Mouse (Mus musculus): ENCODE measurements at regions not wholly inside any gene's neighbourhood (a gene's known extent, or its start where the extent isn't known, plus 50 kb on each side); places are given as distances from the start of the nearest gene placed in this dataset.

GRCm38 (mm10) chr12:45137438-45138018 is 63.0 kb upstream of the Stxbp6 start:
- Histone ChIP-seq H3K36me3 (ENCODE audit: control insufficient read depth, insufficient read depth, low read length, poor library complexity, severe bottlenecking) (no peaks in the 10 kb centered on the region), H3K4me1 (ENCODE audit: control insufficient read depth, insufficient read depth, low read length) (no peaks in the 10 kb centered on the region), H3K27ac (ENCODE audit: insufficient read depth, low read length) (no peak overlapping the region), H3K4me3 (ENCODE audit: low read depth, low read length) (no peak overlapping the region), H3K27me3 (ENCODE audit: control insufficient read depth, insufficient read depth, low read length, poor library complexity, severe bottlenecking) (no peaks in the 10 kb centered on the region), H3K9me3 (replicated peaks; ENCODE audit: control insufficient read depth, insufficient read depth, low read length, poor library complexity, severe bottlenecking) (no peaks in the 10 kb centered on the region), H3K9ac (ENCODE audit: low read depth, poor library complexity, severe bottlenecking) (no peak overlapping the region)
- no peak for TF ChIP-seq EP300 (IDR thresholded peaks at IDR 0.05; ENCODE audit: insufficient read depth, low read depth, low read length)
- TF ChIP-seq POLR2A (IDR thresholded peaks at IDR 0.05; ENCODE audit: insufficient read depth, low read length) = no peak
- TF ChIP-seq CTCF (IDR thresholded peaks at IDR 0.05; ENCODE audit: low read depth, low read length) = no peak

- TF ChIP-seq POLR2A (IDR thresholded peaks at IDR 0.05; ENCODE audit: insufficient read depth, low read length) = no peak
- no peak for TF ChIP-seq EP300 (IDR thresholded peaks at IDR 0.05; ENCODE audit: insufficient read depth, low read depth, low read length)
- TF ChIP-seq CTCF (IDR thresholded peaks at IDR 0.05; ENCODE audit: low read depth, low read length) = no peak
- Histone ChIP-seq H3K4me1 (ENCODE audit: control insufficient read depth, insufficient read depth, low read length) (no peaks in the 10 kb centered on the region), H3K27ac (ENCODE audit: insufficient read depth, low read length) (no peak overlapping the region), H3K9me3 (replicated peaks; ENCODE audit: control insufficient read depth, insufficient read depth, low read length, poor library complexity, severe bottlenecking) (no peaks in the 10 kb centered on the region), H3K9ac (ENCODE audit: low read depth, poor library complexity, severe bottlenecking) (no peak overlapping the region), H3K27me3 (ENCODE audit: control insufficient read depth, insufficient read depth, low read length, poor library complexity, severe bottlenecking) (no peaks in the 10 kb centered on the region), H3K36me3 (ENCODE audit: control insufficient read depth, insufficient read depth, low read length, poor library complexity, severe bottlenecking) (no peaks in the 10 kb centered on the region), H3K4me3 (ENCODE audit: low read depth, low read length) (no peak overlapping the region)
Measured at GRCm38 (mm10) chr12:45133415-45133814, 58.9 kb upstream of the Stxbp6 start.

GRCm38 (mm10) chr12:45131139-45131538 is 56.6 kb upstream of the Stxbp6 start:
- Histone ChIP-seq H3K4me3 (ENCODE audit: low read depth, low read length) (no peak overlapping the region), H3K27ac (ENCODE audit: insufficient read depth, low read length) (no peak overlapping the region), H3K9ac (ENCODE audit: low read depth, poor library complexity, severe bottlenecking) (no peak overlapping the region), H3K27me3 (ENCODE audit: control insufficient read depth, insufficient read depth, low read length, poor library complexity, severe bottlenecking) (no peaks in the 10 kb centered on the region), H3K36me3 (ENCODE audit: control insufficient read depth, insufficient read depth, low read length, poor library complexity, severe bottlenecking) (no peaks in the 10 kb centered on the region), H3K9me3 (replicated peaks; ENCODE audit: control insufficient read depth, insufficient read depth, low read length, poor library complexity, severe bottlenecking) (no peaks in the 10 kb centered on the region), H3K4me1 (ENCODE audit: control insufficient read depth, insufficient read depth, low read length) (no peaks in the 10 kb centered on the region)
- TF ChIP-seq POLR2A (IDR thresholded peaks at IDR 0.05; ENCODE audit: insufficient read depth, low read length) (no peak), EP300 (IDR thresholded peaks at IDR 0.05; ENCODE audit: insufficient read depth, low read depth, low read length) (no peak), CTCF (IDR thresholded peaks at IDR 0.05; ENCODE audit: low read depth, low read length) (no peak)

- H3K9ac ChIP-seq (ENCODE audit: low read depth, poor library complexity, severe bottlenecking) = no peak overlapping the region
Measured at GRCm38 (mm10) chr12:45125866-45126265, 51.4 kb upstream of the Stxbp6 start.

More at GRCm38 (mm10) chr12:45125866-45126265, 51.4 kb upstream of the Stxbp6 start:
- Histone ChIP-seq H3K4me3 (ENCODE audit: low read depth, low read length) (no peak overlapping the region), H3K27me3 (ENCODE audit: control insufficient read depth, insufficient read depth, low read length, poor library complexity, severe bottlenecking) (no peaks in the 10 kb centered on the region), H3K27ac (ENCODE audit: insufficient read depth, low read length) (no peak overlapping the region), H3K36me3 (ENCODE audit: control insufficient read depth, insufficient read depth, low read length, poor library complexity, severe bottlenecking) (no peaks in the 10 kb centered on the region), H3K4me1 (ENCODE audit: control insufficient read depth, insufficient read depth, low read length) (no peaks in the 10 kb centered on the region), H3K9me3 (replicated peaks; ENCODE audit: control insufficient read depth, insufficient read depth, low read length, poor library complexity, severe bottlenecking) (no peaks in the 10 kb centered on the region)
- TF ChIP-seq POLR2A (IDR thresholded peaks at IDR 0.05; ENCODE audit: insufficient read depth, low read length) (no peak), CTCF (IDR thresholded peaks at IDR 0.05; ENCODE audit: low read depth, low read length) (no peak), EP300 (IDR thresholded peaks at IDR 0.05; ENCODE audit: insufficient read depth, low read depth, low read length) (no peak)

All from ES-Bruce4 (cell line).